Mouse (Mus musculus) liver, adult 2 months (tissue): ENCODE measurements at regions not wholly inside any gene's neighbourhood (a gene's known extent, or its start where the extent isn't known, plus 50 kb on each side); places are given as distances from the start of the nearest gene placed in this dataset.

Experiments used
- CTCF ChIP-seq: fragments of 200-500 bp; IDR thresholded peaks from 2 replicates; pipeline ENCODE4 v1.5.1; 2011; ENCODE audit warnings: low read depth, low read length, control low read depth
- POLR2A ChIP-seq: fragments of 200-500 bp; IDR thresholded peaks from 2 replicates; pipeline ENCODE4 v1.6.1; 2011; ENCODE audit warnings: low read length, control low read depth; ENCODE audit not compliant: insufficient read depth; ENCODE audit errors: extremely low read depth

GRCm38 (mm10) chr16:24069411-24069810 lies 80.8 kb upstream of the Bcl6 start:
- TF ChIP-seq POLR2A (no peak), CTCF (no peak)
